Mouse (Mus musculus): ENCODE results near the gene Ankrd24.

The Ankrd24 gene

GRCm38 (mm10) chr10:81628390-81628789, at the start of gene Ankrd24:
Ankrd24 (plus strand) TSS chr10:81628540.
- DNase-seq: no peak

GRCm38 (mm10) chr10:81579967-81580366, 48.4 kb upstream of the Ankrd24 start:
- DNase-seq: no peak

GRCm38 (mm10) chr10:81580441-81581070, 47.8 kb upstream of the Ankrd24 start:
- no peak for DNase-seq

GRCm38 (mm10) chr10:81583347-81583746, 45.0 kb upstream of the Ankrd24 start:
- DNase-seq: no peak

- DNase-seq: no peak
These were observed 39.6 kb upstream of the Ankrd24 start for GRCm38 (mm10) chr10:81588739-81589138.

- no peak for DNase-seq
These were observed 36.5 kb upstream of the Ankrd24 start for GRCm38 (mm10) chr10:81591846-81592245.

GRCm38 (mm10) chr10:81592631-81593030, 35.7 kb upstream of the Ankrd24 start:
- no peak for DNase-seq

- DNase-seq: no peak
These were observed 35.1 kb upstream of the Ankrd24 start for GRCm38 (mm10) chr10:81593223-81593622.

GRCm38 (mm10) chr10:81593935-81594334, 34.4 kb upstream of the Ankrd24 start:
- no peak for DNase-seq

GRCm38 (mm10) chr10:81595599-81595998, 32.7 kb upstream of the Ankrd24 start:
- no peak for DNase-seq

- DNase-seq: no peak
These were observed 31.7 kb upstream of the Ankrd24 start for GRCm38 (mm10) chr10:81596611-81597010.

GRCm38 (mm10) chr10:81597137-81597950, 31.0 kb upstream of the Ankrd24 start:
- DNase-seq: no peak

GRCm38 (mm10) chr10:81598342-81598741, 30.0 kb upstream of the Ankrd24 start:
- no peak for DNase-seq

GRCm38 (mm10) chr10:81598871-81599270, 29.5 kb upstream of the Ankrd24 start:
- DNase-seq: no peak

GRCm38 (mm10) chr10:81599630-81600029, 28.7 kb upstream of the Ankrd24 start:
- no peak for DNase-seq

GRCm38 (mm10) chr10:81600096-81600495, 28.2 kb upstream of the Ankrd24 start:
- no peak for DNase-seq

- peak; percentile 97 for DNase-seq
These were observed 27.6 kb upstream of the Ankrd24 start, which contains the start of gene Tle6 for GRCm38 (mm10) chr10:81600738-81601203. Tle6 (minus strand) TSS chr10:81601073.

GRCm38 (mm10) chr10:81601396-81601905, 26.9 kb upstream of the Ankrd24 start:
- no peak for DNase-seq

- no peak for DNase-seq
These were observed 25.6 kb upstream of the Ankrd24 start for GRCm38 (mm10) chr10:81602741-81603151.

GRCm38 (mm10) chr10:81604019-81604967, 24.0 kb upstream of the Ankrd24 start:
- DNase-seq: no peak

- DNase-seq: peak; percentile 90
These were observed 23.2 kb upstream of the Ankrd24 start for GRCm38 (mm10) chr10:81604968-81605665.

- DNase-seq: no peak
These were observed 22.7 kb upstream of the Ankrd24 start for GRCm38 (mm10) chr10:81605666-81605973.
